Mouse (Mus musculus) Patski (cell line): Measurements from ENCODE around the gene Shb. TPM values are rescaled to one million over a fixed set of nuclear protein-coding genes. Genes with fewer than 3 reads are reported as not detected.

Experiments
- ATAC-seq: fragments of 100-300 bp; one replicate; pipeline ENCODE4 v1.8.0; 2021
- CTCF ChIA-PET: fragments of 350-600 bp; sonication (Branson Sonifier 250); formaldehyde crosslinking; loops from one replicate; lab custom pipeline; 2022; ENCODE audit warnings: inconsistent platforms; lab: Charles Lee
- POLR2A ChIA-PET: fragments of 350-600 bp; sonication (Branson Sonifier 250); formaldehyde crosslinking; loops from one replicate; lab custom pipeline; 2022; ENCODE audit warnings: antibody characterized with exemption, inconsistent platforms; lab: Charles Lee
- DNase-seq: peaks from one replicate; pipeline ENCODE4 v3.0.0-alpha.2; 2011; ENCODE audit warnings: low read depth, low spot score
- H3K27me3 ChIP-seq: fragments of 371-371 bp; one replicate; pipeline ENCODE4 v1.5.1; 2021
- CTCF ChIP-seq: fragments of 100-300 bp; IDR thresholded peaks from one replicate; pipeline ENCODE4 v1.5.1; 2021
- in situ Hi-C: fragments of 300-500 bp; cut with MboI; formaldehyde crosslinking; loops from 3 replicates; pipeline ENCODE4 v1.11.1; 2018; ENCODE audit warnings: low pct_unique_long_range_greater_than_20kb, mixed read lengths
- polyA plus RNA-seq: library from polyadenylated mRNA; unstranded; gene quantifications from one replicate; pipeline ENCODE4 v1.2.3, GENCODE M21; 2021

Shb gene
- 71.9 TPM for polyA plus RNA-seq

- TF ChIP-seq CTCF = no peak
- CTCF ChIA-PET = interaction anchor here (1.0 kb wide), 1 partner anchor 11 kb away, joined by 3 read pairs; no protein-coding TSS in a partner anchor
- no peak for ATAC-seq
These were observed at the start of gene Shb for GRCm38 (mm10) chr4:45532375-45532774. Gene Shb, minus strand, starts transcription at chr4:45532470.

GRCm38 (mm10) chr4:45581095-45581494 is 48.8 kb upstream of the Shb start:
- ChIA-PET POLR2A (no interaction called here), CTCF (no interaction called here)
- DNase-seq (no peak), ATAC-seq (no peak)
- no peak for TF ChIP-seq CTCF
- in situ Hi-C loops = no loop called here
- H3K27me3 ChIP-seq = no peaks in the 10 kb centered on the region

More at GRCm38 (mm10) chr4:45532375-45532774, at the start of gene Shb:
- POLR2A ChIA-PET = no interaction called here
- in situ Hi-C loops = loop anchor here (5.0 to 10.0 kb wide), 2 partner anchors 80 to 518 kb away; partner anchors contain the start of genes Polr1e and Zbtb5
- no peak for DNase-seq
- no peaks in the 10 kb centered on the region for H3K27me3 ChIP-seq

GRCm38 (mm10) chr4:45578554-45579370 is 46.5 kb upstream of the Shb start:
- ATAC-seq = no peak
- POLR2A ChIA-PET = interaction anchor here (1.0 kb wide), 2 partner anchors 14 to 56 kb away, joined by 3 to 5 read pairs; no protein-coding TSS in a partner anchor
- no peaks in the 10 kb centered on the region for H3K27me3 ChIP-seq
- TF ChIP-seq CTCF = no peak
- DNase-seq = no peak
- in situ Hi-C loops = no loop called here
- CTCF ChIA-PET = interaction anchor here (1.0 to 1.3 kb wide), 3 partner anchors 12 to 31 kb away, joined by 3 to 7 read pairs (median 4); no protein-coding TSS in a partner anchor

GRCm38 (mm10) chr4:45577631-45578030 is 45.4 kb upstream of the Shb start:
- POLR2A ChIA-PET = no interaction called here
- CTCF ChIA-PET = no interaction called here
- ATAC-seq = no peak
- DNase-seq = no peak
- in situ Hi-C loops = no loop called here
- no peak for TF ChIP-seq CTCF
- H3K27me3 ChIP-seq = no peaks in the 10 kb centered on the region

GRCm38 (mm10) chr4:45574614-45575169 is 42.4 kb upstream of the Shb start:
- no peak for DNase-seq
- ChIA-PET POLR2A (no interaction called here), CTCF (interaction anchor here (1.6 kb wide), 1 partner anchor 13 kb away, joined by 3 read pairs; no protein-coding TSS in a partner anchor)
- TF ChIP-seq CTCF = no peak
- no peaks in the 10 kb centered on the region for H3K27me3 ChIP-seq
- ATAC-seq = no peak
- in situ Hi-C loops = no loop called here

GRCm38 (mm10) chr4:45569521-45569920 is 37.3 kb upstream of the Shb start:
- POLR2A ChIA-PET = no interaction called here
- ATAC-seq (no peak), DNase-seq (no peak)
- H3K27me3 ChIP-seq = no peaks in the 10 kb centered on the region
- CTCF ChIA-PET = no interaction called here
- no peak for TF ChIP-seq CTCF
- in situ Hi-C loops = no loop called here

- no peaks in the 10 kb centered on the region for H3K27me3 ChIP-seq
- POLR2A ChIA-PET = no interaction called here
- no peak for TF ChIP-seq CTCF
- no peak for ATAC-seq
- CTCF ChIA-PET = interaction anchor here (1.2 kb wide), 1 partner anchor 16 kb away, joined by 3 read pairs; no protein-coding TSS in a partner anchor
- in situ Hi-C loops = no loop called here
- DNase-seq = no peak
These were observed 25.9 kb upstream of the Shb start for GRCm38 (mm10) chr4:45558211-45558610.

- POLR2A ChIA-PET = no interaction called here
- TF ChIP-seq CTCF = no peak
- DNase-seq = no peak
- no peaks in the 10 kb centered on the region for H3K27me3 ChIP-seq
- ATAC-seq = no peak
- in situ Hi-C loops = no loop called here
- CTCF ChIA-PET = no interaction called here
These were observed 20.3 kb upstream of the Shb start for GRCm38 (mm10) chr4:45552571-45552970.

- POLR2A ChIA-PET = interaction anchor here (1.1 kb wide), 1 partner anchor 118 kb away, joined by 4 read pairs; no protein-coding TSS in a partner anchor
- no peak for TF ChIP-seq CTCF
- ATAC-seq (no peak), DNase-seq (no peak)
- in situ Hi-C loops = no loop called here
- CTCF ChIA-PET = no interaction called here
- H3K27me3 ChIP-seq = no peaks in the 10 kb centered on the region
These were observed 18.7 kb upstream of the Shb start for GRCm38 (mm10) chr4:45550970-45551369.

- ATAC-seq (no peak), DNase-seq (no peak)
- in situ Hi-C loops = no loop called here
- POLR2A ChIA-PET = no interaction called here
- TF ChIP-seq CTCF = peak; percentile 45
- CTCF ChIA-PET = no interaction called here
- H3K27me3 ChIP-seq = no peaks in the 10 kb centered on the region
These were observed 17.2 kb upstream of the Shb start for GRCm38 (mm10) chr4:45549514-45549913.

GRCm38 (mm10) chr4:45545851-45546250 is 13.6 kb upstream of the Shb start:
- CTCF ChIA-PET = interaction anchor here (1.3 kb wide), 1 partner anchor 58 kb away, joined by 5 read pairs; no protein-coding TSS in a partner anchor
- POLR2A ChIA-PET = no interaction called here
- in situ Hi-C loops = no loop called here
- DNase-seq (no peak), ATAC-seq (no peak)
- H3K27me3 ChIP-seq = no peaks in the 10 kb centered on the region
- TF ChIP-seq CTCF = no peak
